Mouse (Mus musculus) brain, embryonic 14.5 days (tissue): ENCODE results near the gene Dbil5.

ENCODE experiments used
- CTCF ChIP-seq: fragments of 200-500 bp; IDR thresholded peaks from 2 replicates; pipeline ENCODE4 v1.5.1; 2012; ENCODE audit warnings: inconsistent platforms, mild to moderate bottlenecking, moderate library complexity, borderline replicate concordance; ENCODE audit not compliant: insufficient read depth, insufficient read length; ENCODE audit errors: extremely low read depth
- POLR2A ChIP-seq: fragments of 200-500 bp; IDR thresholded peaks from 2 replicates; pipeline ENCODE4 v1.6.1; 2012; ENCODE audit warnings: mild to moderate bottlenecking, inconsistent platforms, borderline replicate concordance; ENCODE audit not compliant: poor library complexity, insufficient read depth, insufficient read length, severe bottlenecking; ENCODE audit errors: extremely low read depth

DNA sequence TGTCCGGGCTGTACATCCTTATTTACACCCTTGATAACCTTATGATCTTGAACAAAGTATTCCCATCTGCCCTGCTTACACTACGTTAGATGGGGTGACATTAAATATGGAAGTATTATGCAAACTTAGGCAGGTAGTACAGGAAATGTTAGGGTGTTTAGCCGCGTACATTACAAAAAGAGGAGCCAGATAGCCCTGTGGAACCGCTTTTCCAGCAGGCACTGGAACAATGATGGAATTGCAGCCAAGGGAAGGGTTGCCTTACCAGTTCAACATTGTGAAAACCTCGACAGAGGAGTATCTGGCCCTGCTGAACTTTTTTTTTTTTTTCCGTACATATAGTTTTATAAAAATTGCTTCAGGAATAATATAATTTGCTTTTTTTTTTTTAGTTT is 37.3 kb upstream of the Dbil5 start:
- TF ChIP-seq POLR2A: no peak
- TF ChIP-seq CTCF: no peak
